Mouse (Mus musculus) right cerebral cortex, postnatal 4 days (tissue): ENCODE data around the gene Cdk13.

ENCODE experiments used
- DNase-seq: peaks from one replicate; pipeline ENCODE4 v3.0.0-alpha.2; 2022

The Cdk13 gene

DNA sequence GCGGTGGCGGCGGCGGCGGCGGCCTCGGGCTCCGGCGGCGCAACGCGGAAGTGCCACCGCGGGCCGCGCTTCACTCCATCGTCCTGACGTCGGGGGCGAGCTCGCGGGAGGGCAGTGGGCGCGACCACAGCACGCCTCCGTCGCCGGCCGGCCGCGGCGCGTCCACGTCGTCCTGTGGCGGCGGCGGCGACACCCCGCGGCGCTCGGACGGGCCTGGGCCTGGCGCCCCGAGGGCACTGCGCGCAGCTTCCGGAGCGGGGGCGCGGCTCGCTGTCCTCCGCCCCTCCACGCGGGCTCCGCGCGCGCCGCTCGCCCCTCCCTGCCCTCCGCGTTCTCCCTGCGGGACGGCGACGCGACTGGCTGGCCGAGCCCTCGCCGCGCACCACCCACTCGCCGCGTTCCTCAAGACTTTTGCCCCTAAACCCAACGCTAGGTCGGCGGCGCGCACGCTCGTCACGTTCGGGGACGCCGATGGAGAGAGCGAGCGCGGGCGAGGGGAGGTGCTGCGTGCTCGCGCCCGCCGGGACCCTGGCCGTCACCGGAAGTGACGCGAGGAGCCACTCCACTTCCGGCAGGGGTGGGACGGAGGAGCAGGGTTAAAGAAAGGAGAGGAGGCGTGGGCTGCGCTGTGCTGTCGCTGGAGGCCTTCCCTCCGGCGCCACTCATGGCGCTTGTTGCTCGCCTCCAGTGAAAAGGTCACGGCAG is at the start of gene Cdk13:
TSS of gene Cdk13 (minus strand) at position 189 of the 705 bp plus-strand sequence.
- peak; percentile 97 for DNase-seq

DNA sequence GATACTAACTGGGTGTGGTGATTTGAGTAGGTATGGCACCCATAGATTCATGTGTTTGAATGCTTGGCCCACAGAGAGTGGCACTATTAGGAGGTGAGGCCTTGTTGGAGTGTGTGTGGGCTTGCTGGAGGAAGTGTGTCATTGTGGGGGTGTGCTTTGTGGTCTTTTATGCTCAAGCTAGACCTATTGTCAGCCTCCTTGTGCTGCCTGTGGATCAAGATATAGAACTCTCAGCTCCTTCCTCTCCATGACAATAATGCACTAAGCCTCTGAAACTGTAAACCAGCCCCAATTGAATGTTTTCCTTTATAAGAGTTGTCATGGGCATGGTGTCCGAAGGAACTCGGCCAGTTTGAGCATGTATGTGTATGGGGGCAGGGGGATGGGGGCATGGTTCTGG is 38.4 kb upstream of the Cdk13 start:
- no peak for DNase-seq

DNA sequence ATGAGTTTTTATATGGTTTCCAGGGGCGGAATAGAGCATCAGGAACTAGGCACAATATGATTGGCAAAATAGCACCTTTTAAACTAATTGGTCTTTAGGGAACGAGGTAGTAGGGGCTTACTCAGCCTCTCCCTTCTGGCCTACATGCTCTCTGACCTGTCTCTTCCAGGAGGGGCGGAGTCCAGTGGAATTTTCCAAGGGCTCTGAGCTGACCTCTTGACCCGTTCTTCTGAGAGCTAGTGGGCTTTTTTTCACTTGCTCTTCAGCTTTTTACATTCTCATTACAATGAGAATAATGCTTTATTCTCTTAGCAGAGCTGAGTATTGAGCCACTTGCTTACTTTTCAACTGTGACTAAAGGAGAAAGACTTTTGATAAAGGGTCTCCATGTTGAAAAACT is 37.9 kb upstream of the Cdk13 start:
- no peak for DNase-seq

DNA sequence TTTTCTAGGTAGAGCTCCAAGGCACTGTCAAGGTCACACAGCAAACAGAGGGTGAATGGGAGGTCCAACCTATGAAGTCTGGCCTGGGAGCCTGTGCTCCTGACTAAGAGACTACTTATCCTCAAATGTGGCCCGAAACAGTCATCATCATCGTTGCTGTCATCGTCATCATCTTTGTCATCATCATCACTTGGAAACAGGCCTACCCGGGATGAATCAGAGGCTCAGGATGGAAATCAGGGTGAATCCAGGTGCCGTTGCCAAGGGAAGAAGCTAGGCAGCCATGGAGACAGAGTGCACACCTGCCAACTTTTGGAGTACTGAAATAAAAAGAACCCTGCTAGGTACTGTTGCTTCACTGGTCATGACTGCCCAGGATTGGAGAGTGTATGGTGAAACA is 34.2 kb upstream of the Cdk13 start:
- no peak for DNase-seq

DNA sequence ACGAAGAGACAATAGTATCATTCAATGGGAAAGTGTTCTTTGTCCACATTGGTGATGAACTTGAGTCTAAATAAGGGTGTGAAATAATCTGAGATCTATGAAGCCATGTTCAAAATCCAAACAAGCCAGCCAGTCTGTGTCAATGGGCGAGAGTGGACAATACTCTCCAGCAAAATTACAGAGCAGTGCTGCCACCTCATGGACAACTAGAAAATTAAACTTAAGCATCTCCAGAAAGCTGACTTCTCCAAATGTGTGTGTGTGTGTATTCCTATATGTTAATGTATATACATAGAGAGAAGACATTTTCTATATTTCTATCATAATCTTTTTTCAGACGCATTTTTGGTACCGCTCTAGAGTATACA is 33.6 kb upstream of the Cdk13 start:
- DNase-seq: peak; percentile 63

DNA sequence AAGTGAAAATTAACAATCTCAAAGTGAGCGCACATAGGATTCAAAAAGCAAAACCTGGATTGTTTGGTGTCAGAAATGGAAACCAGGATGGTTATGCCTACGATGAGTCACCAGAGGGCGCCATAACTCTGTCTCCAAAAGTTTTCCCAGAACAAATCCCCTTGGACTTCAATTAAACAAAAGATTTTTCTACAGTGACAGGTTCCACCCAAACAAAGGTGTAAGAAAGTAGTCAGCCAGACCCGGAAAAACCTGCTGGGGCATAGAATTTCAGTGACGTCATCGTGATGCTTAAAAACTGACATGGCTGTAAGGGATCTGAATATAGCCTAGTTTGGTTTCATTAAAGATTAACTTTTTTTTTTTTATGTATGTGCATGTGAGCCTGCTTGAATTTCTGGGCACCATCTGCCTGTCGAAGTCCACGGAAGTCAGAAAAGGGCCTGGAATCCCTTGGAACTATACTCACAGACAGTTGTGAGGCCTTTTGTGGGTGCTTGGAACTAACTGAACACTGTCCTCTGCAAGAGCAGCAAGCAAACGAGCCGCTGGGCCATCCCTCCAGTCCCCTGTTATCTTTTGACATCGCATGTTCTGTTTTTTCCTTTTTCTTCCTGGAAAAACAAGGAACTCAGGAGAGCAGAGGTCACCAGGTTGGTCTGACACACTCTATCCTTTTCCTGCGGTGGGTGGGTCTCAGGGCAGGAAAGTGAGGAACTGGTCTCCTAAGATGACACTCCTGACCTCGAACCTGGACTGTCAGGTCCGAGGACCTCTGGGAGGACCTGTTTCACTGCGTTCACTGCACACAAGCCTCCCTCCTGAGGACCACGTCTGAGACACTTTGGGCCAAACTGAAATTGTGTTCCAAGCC is 33.0 kb upstream of the Cdk13 start:
- peak; percentile 41 for DNase-seq

DNA sequence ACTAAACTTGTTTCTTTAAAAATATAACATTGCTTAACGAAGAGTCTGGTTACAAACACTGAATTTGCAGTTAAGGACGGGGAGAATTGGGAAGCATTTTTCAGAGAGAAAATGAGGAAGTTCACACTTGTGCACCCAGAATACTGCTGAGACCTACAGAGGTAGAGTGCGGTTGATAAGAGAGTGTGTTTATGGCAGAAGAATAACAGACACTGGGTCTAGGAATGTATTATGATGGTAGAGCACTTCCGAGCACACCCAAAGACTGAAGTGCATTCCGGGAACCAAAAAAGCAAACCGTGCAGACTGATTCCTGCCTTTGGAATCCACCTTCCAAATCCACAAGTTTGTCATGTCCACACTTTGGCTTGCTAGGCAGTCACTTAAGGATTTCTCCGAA is 31.9 kb upstream of the Cdk13 start:
- DNase-seq: no peak

DNA sequence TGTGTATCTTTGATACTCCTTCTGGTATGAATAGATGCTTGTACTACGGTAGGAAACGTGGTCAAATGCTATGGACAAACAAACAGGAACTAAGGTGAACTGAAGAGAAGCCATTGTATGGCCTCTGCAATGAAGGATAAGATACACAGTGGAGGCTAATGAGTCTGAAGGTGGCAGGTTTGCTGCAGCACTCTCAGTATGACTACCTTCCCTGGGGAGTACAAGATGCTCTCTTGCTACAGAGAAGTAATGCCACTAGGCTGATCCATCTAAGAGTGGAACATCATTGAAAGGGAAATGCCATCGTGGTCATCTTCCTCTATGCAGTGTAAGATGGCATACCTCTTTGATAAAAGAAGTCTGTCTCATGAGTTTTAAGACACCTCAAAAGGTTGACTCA is 28.0 kb upstream of the Cdk13 start:
- DNase-seq: no peak

DNA sequence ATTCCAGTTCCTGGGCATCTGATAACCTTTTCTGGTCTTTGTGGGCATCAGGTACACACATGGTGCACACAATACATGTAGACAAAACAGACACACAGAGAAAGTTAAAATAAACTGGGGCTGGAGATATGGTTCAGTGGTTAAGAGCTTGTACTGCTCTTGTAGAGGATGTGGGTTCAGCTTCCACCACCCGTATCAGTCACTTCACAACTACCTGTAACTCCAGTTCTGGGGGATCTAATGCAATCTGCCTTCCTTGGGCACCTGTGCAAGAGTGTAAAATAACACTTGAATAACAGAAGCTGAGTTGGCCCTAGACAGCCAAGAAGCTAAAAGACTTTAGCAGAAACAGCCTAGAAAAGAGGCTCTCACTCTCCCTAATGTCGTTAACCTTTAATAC is 12.3 kb upstream of the Cdk13 start:
- no peak for DNase-seq

DNA sequence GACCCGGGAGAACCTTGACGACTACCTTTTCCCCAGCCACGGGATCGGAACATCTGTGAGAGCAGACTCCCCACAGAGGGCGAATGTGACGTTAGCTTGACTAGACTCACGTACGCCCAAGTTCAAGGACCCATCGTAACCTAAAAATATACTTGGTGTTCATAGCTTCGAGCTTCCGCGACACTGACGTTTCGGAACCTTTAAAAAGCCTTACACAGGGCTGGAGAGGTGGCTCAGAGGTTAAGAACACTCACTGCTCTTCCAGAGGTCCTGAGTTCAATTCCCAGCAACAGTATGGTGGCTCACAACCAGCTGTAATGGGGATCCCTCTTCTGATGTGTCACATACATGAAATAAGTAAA is 698 bp upstream of the Cdk13 start:
- DNase-seq: no peak

DNA sequence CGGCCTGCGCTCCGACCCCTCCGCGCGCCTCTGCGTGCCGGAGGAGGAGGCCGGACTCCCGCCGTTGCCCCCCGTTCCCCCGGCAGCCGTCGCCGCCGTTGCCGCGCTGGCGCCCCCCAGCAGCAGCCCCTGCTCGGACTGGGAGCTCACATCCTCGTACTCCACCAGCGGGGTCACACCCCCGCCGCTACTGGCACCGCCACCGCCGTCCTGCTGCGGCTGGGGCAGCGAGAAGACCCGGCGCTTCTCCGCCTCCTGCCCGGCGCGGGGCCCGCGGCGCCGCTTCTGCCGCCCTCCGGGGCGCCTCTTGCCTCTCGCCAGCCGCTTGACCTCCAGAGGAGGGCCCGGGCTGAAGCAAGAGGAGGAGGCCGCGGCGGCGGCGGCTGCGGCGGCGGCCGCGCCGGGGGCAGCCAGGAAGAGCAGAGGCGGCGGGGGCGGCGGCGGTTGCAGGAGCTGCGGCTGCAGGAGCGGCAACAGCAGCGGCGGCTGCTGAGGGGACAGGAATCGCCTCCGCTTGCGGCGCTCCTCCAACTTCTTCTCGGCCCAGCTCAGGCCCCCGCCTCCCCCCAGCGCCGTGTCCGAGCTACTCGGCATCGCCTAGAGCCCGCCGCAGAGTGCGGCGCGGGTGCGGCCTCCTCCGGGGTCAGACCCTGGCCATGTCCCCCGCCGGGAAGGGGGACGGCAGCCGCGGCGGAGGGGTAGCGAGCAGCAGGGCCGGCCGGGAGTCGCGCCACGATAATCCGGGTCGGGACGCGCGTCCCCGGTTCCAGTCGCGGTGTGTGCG is 647 bp downstream of the Cdk13 start:
- DNase-seq: peak; percentile 59

DNA sequence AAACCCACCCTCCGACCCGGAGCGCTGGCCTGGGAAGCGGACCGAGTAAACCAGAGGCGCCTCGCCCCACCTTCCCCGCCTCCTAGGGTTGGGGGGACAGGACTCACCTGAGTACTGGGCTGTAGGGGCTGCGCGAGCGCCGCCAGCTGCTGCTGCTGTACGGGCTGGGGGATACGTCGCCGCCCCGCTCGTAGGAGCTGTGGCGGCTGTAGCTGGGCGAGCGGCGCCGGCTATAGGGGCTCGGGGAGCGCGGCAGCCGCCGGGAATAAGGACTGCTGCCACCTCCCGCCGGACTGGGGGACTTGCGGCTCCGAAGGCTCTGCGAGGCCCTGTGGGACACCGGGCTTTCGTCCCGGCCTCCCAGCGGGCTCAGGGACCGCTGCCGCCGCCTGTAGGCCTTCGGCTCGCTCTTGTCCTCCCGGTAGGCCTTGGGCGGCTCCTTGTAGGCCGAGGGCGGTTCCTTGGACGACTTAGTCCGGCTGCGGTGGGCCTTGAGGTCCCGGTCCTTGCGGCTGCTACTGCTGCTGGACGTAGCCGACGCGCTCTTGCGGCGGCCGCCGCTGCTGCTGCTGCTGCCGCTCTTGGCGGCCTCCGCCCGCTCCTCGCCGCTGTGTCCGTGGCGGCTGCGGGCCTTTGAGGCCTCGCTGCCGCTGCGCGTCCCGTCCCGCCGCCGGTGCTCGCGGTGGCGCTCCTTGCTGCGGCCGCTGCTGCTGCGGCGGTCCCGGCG is 1.4 kb downstream of the Cdk13 start:
- peak; percentile 65 for DNase-seq

DNA sequence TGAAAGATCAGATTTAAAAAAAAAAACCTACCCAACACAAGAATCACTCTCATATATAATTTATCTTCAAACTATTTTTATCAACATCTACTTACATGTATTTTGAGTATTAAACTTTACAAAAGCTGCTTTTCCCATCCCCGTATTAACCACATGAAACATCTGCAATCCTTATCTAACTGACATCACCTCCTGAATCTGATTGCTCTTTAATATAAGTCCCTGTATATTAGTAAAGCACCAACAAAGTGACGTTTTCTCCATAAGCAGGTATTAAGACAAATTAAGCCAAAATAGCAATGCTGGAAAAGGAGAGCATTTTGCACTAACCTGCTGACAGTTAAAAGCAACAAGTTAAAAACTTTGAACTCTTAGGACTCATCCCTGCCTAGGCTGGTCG is 2.0 kb downstream of the Cdk13 start:
- DNase-seq: no peak

DNA sequence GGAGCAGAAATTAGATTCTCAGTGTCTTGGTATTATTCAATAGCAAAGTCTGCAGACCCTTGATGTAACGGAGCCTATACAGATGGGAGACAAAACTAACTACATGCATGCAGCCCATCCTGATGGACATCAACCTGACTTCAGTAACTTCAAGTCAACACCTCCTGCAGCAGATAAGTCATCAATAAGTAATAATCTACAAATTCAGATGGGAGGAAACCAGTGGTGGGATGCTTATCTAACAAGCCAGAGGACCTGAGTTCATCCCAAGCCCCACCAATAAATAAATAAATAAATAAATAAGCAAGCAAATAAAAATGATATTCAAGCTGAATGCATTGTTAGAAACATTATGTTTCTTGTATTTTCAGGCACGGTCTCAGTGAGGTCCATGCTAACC is 5.2 kb downstream of the Cdk13 start:
- no peak for DNase-seq

DNA sequence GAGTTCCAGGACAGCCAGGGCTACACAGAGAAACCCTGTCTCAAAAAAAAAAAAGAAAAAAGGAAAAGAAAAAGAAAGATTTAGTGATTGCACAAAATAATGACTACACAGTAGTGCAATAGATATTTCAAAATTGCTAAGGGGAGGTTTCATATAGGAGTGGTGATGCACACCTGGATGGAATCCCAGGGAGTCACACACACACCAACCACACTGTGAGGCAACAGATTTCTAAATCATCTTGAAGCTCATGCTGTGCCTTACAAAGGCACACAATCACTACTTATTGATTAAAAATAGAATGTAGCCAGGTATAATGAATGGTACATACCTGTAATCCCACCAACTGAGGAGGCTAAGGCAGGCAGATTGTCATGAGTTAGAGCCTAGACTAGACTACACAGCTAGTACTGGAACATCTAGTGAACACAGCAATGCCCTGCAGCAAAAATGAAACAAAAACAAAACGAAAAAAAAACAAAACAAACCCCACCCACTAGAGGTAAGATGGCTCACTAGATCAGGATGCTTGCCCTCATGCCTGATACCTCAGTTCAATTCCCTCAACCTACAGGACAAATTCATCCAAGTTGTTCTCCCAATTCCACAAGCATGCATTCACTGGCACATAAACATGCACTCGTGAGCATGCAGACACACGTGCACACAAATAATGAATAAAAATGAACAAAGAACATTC is 9.0 kb downstream of the Cdk13 start:
- DNase-seq: no peak

DNA sequence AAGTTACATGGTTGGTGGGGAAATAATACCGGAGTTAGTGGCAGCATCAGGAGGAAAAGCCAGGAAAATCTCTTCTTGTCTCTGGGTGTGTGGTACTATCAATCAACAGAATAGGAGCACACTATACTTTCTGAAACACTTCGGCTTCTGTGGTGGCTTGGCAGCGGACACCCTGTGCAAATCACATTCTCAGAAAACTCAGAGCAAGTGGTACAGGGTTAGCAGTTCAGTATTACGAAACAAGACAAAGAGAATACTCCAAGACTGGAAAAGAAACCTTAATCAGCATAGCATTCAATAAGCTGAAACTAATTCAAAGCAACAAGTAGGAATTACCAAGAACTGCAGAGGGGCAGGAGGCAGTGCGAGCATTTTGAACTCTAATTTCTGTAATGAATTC is 21.3 kb downstream of the Cdk13 start:
- no peak for DNase-seq

DNA sequence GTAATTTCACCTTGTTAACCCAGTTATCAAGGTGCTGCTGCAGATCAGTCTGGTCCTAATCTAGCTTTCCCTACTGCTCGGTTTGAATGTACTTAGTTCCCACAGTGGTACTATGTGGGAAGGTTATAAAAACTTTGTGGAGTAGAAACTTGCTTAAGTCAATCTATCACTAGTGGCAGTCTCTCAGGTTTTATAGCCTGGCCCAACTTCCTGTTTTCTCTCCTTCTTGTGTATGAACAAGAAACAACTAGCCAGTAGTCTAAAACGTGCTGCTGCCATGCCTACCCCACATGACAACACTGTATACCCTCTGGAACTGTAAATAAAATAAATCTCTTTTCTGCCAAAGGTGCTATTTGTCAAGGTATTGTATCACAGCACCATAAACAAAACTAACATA is 25.0 kb downstream of the Cdk13 start:
- no peak for DNase-seq

DNA sequence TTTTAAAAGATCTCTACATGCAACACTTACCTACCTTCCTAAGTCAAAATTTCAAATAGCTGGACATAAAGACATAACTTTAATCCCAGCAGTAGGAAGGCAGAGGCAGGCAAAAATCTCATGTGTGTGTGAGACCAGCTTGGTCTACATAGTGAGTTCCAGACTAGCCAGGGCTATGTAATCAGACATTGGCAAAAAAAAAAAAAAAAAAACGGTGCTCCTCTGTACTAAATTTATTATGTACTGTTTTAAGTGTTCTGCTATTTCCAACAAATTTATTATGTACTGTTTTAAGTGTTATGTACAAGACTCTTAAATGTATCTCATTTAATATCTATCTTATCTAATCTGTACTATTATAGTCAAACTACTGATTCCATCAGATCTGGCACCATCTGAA is 28.6 kb downstream of the Cdk13 start:
- DNase-seq: no peak

DNA sequence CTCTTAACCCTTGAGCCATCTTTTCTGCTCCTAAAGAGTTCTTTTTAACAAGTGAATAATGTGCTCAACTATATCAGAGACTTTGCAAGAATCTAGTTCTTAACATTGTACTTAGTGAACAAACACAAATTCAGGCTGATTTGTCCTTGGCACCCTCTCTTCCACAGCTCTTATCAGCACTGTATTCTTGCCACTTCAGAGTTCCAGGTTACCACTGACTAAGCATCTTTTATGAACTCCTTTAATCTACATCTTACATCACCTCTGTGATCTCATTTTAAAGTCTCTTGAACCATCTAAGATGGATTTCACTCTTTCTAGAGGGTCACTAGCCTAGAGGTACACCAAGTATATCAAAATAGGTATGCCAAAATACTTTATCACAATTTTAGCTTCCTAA is 29.5 kb downstream of the Cdk13 start:
- no peak for DNase-seq

DNA sequence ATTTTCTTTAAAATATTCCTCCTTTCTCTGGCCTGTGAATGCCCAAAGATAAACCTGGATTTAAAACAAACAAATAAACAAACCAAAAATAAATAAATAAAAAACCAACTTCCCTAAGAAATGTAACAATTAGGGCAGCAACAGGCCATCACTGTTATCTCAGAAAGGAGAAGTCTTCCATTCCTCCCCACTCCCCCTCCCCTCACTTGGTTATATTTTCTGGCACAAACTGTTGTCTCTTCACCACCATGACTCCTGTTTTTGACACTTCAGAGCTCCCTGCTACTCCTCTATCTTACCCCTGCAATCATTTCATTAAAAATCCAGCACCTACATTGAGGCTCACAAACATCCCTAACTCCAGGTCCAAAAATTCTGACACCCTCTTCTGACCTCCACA is 31.8 kb downstream of the Cdk13 start:
- no peak for DNase-seq

DNA sequence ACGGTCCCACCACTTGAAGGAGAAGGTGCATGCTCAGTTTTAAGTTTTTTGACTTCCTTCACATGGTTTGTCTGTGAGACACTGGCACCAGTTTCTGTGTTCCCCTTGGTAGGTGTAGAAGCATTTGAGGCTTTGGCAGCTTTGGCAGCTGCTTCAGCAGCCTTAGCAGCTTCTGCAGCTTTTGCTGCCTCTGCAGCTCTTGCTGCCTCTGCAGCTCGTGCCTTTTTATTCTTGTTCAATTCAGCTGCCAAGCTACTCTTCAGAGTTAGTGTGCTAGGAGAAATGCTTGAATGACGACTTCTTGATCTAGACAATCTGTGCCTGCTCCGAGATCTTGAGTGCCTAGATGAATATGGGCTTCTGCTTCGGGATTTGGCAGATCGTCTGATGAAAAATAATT is 32.3 kb downstream of the Cdk13 start:
- DNase-seq: peak; percentile 3

DNA sequence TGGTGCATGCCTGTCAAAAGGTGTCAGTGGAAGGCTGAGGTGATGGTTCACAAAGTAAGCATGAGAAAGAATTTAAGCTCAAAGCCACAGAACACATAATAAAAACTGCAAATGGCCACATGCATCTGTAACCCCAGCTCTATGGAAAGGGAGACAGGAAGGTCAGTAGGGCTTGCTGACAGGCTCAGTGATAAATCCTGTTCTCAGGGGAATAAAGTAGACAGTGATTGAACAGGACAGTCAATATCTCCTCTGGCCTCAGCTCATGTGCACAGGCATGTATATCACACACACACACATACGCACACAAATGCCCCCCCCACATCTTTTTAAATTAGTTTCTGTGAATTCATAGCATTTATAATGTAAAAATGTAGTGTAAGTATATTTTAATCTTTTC is 42.5 kb downstream of the Cdk13 start:
- DNase-seq: no peak

DNA sequence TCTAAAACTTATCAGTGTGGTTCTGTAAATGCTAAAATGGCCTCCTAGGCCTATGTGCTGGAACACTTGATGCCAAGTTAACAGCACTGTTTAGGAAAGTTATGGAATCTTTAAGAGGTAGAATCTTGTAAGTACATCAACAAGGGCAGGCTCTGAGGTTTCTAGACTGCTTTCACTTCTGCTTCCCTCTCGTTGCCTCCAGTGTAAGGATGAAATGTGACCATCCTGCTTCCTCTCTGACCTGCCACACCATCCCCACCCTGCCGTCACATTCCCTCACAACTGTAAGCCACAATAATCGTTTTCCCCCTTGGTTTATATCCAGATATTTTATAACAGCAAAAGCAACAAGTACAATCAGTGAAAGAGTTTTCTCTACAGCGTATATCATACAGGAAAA is 49.9 kb downstream of the Cdk13 start:
- no peak for DNase-seq
